Mouse (Mus musculus): ENCODE data around the gene Pnmal2.
A peak's percentile ranks its signal among the peaks of the same experiment; 100 is the strongest.
"Not testable (repeated sequence)": the region's sequence is repeated elsewhere in the genome, so short reads cannot be mapped to it uniquely, and the experiment has no call there.

Pnmal2 gene

DNA sequence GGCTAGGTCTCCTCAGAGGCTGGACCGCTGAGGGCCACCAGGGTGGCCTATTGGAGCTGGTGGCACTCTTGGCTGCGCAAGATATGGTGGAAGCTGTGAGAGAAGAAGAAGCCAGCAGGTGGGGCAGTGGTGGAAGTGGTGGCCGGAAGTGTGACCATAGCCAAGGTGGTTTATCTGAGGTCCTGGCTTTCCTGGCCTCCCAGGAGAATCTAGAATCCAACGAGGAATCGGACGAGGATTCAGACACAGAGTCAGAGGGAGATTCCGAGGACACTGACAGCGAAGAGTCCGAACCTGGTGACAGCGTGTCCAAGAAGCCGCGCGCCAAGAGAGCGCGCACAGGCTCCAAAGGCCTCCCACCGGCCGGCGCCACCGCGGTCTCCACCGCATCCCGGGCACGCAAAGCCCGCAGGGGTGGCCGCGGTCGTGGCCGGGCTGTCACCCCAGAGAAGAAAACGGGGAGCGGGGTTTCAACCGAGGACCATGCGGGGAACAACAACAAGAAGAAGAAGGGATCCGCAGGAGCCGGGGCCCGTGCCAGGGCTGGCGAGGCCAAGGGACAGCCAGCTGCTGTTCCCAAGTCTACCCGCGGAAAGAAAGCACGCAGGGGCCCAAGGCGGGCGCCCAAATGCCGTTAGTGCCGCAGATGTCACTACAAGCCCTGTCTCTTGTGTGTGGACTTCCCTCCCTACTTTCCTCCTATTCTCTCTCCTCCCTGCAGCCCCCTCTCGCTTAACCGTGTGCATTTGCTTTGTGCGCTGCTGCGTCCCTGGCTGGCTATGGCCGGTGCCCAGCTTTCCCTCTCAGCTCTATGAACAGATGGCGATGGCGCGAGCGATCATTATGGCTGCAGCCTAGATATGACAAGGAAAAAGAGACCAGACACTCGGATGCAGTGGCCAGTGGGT lies 2.2 kb downstream of the Pnmal2 start:
- peak; percentile 42 for DNase-seq

DNA sequence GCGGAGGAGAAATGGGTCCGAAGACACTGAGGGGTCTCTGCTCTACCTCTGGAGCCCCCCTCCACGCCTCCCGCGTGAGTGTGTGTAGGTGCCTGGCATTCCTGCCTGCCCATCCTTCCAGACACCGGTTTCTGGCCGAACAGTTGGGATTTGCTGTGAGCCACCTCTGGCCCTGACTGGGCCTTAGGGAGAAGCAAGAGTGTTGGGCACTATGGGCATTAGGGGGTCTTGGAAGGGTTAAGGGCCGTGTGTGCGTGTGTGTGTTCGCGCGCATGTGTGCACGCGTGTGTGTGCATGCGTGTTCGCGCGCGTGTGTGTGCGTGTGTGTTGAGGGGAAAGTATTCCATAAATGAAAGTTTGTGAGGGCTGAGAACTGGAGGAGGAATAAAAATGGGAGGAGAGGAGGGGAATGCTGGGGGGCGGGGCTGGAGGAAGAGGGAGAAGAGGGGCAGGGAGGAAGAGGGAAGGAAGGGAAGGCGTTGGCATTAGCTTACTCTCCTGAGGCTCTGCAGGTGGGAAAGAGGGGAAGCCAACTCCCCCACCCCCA lies 2.9 kb downstream of the Pnmal2 start:
- DNase-seq, result peak; percentile 50

DNA sequence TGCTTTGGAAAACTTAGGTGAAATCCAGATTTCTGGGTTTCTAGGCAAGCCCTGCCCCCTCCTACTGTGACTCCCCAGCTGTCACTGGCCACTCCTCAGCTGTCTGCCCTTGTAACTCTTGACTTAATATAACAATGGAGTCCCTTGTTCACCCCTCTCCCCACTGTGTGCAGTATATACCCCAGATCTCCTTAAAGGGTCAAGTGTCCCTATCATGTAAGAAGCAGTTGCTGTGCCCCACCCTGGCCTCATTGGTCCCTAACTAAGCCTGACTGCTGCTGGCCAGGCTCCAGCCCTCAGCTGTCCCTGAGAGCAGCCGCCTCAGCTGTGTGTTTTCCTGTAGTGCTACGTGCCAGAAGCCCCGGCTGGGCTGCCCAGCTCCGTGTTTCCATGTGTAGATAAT lies 3.5 kb downstream of the Pnmal2 start:
- DNase-seq, result peak; percentile 78

DNA sequence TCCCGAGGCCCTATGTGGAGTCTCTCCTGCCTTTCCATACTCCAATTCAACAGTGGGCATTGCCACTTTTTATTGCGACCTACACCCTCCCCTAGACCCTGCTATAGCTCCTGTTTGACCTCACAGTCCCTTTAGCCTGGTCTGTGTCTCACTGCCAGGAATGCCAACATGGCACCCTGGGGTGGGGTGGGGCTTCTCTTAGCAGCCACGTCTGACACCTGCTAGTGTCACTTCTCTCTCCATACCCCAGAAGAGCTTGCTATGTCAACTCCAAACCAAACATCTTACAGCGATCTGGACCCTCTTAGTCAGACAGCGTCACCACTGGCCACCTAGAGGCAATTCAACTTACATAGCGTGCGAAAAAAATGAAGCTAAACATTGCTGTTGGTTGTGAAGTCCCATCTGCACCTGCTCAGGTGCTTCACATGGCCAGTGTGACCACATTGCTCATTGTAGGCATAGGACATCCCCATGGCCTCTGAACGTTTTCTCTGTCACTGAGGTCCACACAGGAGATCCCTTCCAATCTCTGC lies 4.5 kb downstream of the Pnmal2 start:
- DNase-seq, result no peak

DNA sequence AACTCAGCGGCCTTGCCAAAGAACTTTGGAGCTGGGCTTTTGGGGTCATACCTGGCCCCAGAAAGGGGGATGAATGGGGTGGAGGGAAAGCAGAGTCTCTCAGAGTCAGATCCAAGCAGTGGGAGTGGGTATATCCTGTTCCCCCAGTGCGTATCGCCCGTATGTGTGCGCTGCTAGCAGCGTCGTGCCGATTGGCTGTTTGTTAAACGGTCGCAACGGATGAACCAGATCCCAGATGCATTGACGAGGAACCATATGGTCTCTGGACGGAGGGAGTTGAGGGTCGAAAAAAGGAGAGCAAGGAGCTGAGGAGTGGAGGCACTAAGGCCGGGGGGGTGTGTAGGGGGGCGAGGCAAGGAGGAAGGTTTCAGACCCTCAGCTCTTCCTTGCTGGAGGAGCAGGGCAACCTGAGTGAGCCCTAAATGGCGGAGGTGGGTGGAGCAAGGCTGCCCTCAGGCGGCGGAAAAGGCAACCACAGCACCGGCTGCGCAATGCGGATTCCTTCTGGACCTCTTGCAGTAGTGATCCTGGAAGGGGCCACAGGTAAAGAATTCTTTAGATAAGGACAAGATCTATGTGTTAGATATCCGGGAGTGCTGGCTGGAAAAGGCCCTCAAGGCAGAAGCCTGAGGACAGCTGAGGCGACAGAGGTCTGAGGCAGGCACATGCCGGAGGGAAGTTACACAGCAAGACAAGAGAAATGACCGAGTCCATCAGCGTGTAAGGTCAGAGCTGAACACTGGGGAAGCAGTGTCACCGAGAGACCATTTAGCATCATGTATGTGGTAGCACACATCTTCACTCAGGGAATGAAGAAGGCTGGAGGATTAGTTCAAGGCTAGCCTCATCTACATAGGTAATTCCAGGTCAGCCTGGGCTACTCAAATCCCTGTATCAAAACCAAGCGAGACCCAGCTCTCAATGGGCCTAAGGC lies 5.7 kb downstream of the Pnmal2 start:
- peak; percentile 86 for DNase-seq

DNA sequence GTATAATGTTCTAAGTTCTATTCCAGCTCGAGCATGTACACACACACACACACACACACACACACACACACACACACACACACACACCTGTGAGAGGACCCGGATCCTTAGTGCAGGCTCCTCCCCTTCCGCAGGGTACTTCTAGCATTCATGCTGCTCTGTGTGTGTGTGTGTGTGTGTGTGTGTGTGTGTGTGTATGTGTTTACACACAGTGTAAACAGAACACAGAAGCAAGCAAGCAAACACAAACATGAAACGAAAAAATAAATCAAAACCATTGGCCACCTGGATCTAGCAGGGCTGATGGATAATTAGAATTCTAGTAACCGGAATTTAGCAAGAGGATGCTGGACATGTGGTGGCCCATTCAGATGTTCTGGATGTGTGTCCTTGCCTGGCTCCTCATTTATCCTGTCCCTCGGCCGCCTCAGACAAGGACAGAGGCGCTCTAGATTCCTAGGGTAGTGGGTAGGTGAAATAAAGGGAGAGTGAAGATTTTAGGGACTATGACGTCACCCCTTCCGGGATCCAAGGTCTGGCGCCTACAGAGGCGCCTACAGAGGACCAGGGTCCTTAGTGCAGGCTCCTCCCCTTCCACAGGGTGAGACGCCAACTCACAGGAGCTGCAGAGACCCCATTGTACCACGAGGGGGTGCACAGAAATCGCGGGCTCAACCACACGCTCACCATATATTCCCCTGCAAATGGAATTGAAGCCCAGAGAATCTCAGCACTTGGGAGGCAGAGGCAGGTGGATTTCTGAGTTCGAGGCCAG lies 6.6 kb downstream of the Pnmal2 start:
- peak; percentile 87 for DNase-seq

DNA sequence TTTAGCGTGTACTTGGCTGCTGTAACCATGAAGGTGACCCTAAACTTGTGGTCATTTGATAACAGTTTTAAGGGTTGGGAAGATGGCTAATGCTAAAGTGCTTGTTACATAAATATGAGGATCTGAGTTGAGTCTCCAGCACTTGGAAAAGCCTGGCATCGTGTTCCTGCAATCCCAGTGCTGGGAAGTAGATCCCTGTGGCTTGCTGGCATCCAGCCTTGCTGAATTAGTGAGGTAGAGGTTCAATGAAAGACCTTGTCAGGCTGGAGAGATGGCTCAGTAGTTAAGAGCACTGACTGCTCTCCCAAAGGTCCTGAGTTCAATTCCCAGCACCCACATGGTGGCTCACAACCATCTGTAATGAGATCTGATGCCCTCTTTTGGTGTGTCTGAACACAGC lies 9.3 kb downstream of the Pnmal2 start:
- not testable (repeated sequence) for DNase-seq

DNA sequence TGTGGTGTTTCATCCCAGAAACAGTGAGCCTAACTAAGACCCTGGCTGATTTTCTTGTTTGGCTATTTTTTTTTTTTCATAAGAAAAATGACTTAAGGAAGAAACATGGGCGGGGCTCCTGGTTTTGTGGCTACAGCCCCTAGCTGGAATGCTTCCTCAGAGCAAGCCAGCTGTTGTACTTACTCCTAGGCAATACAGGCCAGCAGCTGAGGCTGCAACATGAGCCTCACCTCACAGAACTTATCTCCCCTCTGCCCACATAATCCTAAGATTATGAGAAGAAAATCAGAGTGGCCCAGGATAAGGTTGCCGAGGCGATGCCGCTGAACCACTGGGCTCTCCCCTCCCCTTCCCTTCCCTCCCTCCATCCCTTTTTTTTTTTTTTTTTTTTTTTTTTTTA lies 11.2 kb downstream of the Pnmal2 start:
- DNase-seq, result no peak

DNA sequence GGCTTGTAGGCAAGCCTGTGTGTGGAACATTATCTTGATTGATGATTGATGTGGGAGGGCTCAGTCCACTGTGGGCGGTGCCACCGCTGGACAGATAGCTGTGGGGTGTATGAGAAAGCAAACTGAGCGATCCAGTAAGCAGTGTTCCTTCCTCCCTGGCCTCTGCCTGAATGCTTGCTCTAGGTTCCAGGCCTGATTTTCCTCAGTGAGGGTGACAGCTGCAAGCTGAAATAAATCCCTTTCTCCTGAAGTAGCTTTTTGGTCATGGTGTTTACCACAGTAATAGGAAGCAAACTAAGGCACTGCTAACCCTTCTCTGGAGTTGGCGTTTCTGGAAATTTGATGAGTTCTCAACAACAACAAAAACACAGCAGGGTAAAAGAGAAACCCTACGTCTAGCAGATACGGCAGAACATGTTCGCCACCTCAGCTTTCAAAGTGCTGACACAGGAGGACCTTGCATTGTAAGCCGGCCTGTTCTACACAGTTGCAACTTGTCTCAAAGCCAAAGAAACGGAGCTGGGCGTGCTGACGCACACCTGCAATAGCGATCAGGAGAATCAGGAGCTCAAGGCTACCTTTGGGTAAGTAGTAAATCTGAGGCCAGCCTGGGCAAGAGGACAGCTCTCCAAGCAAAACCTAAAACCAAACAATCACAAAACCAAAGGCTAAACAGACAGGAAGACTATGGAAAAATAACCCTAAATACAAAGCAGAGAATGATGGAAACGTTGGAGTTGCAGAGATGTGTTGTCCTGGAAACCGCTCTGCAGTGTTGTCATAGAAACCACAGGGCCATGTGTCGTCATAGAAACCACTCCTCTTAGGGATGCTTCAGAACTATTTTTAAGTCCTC lies 12.2 kb downstream of the Pnmal2 start:
- no peak for DNase-seq

DNA sequence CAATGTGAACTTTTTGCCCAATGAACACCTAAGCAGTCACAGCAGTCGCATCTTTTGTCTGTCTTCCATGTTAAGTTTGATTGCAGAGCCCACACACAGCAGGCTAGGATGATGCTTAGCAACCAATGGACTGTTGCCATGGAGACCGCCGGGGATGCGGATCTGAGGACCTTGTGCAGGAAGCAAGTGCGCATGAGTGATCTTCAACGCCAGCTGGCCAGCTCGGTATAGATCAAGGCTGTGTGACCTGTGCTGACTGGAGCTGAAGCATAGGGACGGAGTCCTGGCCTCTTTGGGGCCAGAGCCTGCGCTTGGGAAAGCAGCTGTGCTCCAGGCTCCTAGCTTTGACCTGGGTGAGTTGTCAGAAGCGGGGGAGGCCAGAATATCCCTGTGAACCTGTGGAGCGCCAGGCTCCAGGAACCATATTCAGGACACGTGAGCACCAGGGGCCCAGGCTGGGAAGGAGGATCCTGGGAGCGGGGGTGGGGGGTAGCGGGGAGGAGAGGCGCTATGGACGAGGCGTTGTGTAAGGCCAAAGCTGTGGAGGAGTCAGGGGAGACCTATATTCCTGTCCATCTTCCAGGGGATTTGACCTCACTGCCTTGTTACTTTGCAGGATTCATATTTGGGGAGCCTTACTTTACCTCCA lies 15.2 kb downstream of the Pnmal2 start, which contains the start of gene Pnmal1:
Gene Pnmal1 (plus strand): TSS at position 141 of the 649 bp plus-strand sequence.
- DNase-seq, result peak; percentile 72

DNA sequence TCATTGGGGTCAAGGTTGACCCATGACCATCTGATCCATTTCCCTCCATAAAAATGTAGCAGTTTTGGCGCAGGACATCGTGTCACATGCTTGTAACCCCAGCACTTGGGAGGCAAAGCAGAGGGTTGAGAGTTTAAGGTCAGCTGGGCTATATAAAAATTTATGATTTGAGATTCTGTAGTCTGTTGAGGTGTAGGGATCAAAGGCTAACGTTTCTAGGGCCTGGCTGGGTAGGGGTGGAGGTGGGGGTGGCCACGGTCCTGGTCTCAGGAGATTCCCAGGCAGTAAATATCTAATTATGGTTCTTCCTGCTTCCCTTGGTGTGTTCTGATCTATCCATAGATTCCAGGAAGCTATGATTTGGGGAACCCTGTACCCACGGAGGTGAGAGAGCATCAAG lies 17.2 kb downstream of the Pnmal2 start:
- DNase-seq, result no peak

DNA sequence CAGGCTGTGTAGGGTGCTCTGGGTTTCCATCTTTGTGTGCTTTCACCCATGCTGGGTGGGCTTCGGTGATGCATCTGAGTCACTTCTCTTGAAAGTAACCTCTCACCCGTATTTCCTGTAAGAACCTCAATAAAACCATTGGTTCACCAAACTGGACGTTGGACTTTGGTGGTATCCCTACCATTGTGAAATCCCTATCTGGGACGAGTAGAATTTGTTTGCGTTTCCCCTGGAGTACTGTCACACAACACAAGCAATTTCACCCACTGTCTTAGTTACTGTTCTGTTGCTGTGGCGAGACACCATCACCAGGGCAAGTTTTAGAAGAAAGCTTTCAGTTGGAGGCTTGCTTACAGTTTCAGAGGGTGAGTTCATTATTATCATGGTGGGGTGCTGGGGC lies 23.9 kb downstream of the Pnmal2 start:
- no peak for DNase-seq

DNA sequence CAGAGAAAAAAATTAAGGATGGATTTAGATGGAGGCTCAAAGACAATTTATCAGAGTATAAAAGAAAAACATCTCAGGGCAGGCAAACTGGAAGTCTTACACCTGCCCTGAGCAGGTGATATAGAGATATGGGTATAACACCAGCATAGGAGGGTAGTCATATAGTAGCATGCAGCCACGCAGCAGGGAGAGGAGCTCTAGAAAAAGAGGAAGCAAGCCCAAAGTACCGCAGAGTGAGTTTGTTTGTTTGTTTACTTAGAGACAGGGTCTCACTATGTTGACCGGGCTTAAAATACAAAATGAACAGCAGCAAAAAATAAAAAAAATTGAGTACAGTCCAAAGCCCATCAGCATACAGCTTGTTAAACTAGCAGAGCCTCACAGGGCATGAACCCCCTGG lies 26.7 kb downstream of the Pnmal2 start:
- DNase-seq, result no peak

DNA sequence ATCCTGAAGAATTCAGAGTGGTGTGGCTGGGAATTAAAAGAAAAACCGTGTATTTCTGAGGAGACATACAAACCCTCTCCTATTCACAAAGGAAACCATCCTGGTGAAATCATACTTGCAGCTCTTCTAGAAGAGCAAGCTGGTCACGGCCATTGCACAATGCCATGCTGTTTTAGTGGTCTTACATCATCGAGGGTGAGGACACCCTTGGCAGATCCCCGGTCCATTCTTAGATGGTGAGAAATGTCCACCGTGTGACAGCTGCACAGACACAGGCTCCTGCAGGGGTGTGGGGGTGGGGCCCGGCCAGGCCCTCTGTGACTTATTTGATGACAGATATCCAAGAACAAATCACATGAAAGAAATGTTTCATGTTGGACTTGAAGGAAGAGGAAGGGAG lies 29.5 kb downstream of the Pnmal2 start:
- no peak for DNase-seq

DNA sequence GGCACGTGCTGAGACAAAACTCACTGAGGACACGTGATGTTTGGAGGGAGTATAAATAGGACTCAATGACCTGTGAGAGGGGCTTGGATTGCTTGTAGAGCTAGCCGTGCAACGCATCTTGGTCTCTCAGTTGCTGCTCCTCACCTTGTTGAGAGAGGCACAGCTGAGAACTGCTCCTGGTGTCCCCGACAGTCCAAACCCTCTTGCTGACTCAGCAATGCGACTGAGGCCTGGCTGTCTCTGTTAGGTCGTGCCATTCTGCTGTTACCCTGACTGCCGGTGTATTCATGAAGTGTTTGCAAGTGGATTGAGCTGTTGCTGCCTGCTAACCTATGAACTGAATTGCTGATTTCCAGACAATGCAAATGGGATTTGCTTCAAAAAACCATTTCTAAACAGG lies 31.8 kb downstream of the Pnmal2 start:
- DNase-seq, result no peak

DNA sequence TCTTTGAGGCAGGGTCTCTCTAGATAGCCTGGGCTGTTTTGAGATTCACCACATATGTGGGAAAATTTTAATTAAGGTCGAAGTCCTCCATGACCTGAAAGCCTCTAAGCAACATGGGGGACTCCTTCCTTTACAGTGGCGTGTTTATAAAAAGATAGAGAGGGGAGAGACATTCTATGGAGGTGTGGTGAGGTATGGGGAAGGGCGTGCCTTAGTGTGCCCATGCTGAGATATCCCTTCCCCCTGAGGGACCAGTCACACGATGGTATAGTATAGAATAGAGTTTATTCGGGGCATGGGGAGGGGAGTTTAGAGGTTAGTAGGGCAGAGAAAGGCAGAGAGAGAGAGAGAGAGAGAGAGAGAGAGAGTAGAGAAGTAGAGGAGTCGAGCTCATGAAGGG lies 33.7 kb downstream of the Pnmal2 start:
- no peak for DNase-seq

DNA sequence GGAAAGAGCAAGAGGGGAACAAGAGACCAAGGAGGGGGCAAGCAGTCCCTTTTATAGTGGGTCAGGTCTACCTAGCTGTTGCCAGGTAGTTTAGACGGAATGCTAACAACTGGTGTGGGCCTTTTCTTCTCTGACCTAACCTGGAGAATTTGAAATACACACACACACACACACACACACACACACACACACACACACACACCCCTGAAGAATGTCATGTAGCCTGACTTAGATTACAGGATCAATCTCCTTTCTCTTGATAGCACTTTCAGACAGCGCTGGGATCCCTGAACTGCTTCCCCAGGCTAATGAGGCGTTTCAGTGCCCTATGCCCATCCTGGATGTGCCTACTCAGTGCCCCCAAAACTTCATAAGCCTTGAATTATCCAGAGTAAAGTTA lies 34.1 kb downstream of the Pnmal2 start:
- no peak for DNase-seq

DNA sequence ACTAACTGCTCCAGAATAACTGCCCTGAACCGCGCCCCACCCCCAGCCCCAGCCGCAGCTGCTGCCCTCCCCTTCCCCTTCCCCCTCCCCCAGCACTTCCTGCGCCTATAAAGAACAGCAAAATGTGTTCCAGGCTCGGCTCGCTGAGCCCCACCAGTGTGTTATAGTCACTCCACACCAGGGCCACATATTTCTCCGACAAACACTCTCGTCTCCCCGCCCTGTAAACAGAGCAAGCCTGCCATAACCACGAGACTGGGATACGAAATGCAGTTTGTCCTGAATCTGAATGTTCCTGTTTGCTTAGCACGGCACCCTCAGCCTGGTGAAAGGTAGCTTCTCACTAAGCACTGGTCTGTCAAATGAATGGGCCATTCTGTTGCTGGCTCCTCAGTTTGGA lies 35.9 kb downstream of the Pnmal2 start:
- DNase-seq, result peak; percentile 76

DNA sequence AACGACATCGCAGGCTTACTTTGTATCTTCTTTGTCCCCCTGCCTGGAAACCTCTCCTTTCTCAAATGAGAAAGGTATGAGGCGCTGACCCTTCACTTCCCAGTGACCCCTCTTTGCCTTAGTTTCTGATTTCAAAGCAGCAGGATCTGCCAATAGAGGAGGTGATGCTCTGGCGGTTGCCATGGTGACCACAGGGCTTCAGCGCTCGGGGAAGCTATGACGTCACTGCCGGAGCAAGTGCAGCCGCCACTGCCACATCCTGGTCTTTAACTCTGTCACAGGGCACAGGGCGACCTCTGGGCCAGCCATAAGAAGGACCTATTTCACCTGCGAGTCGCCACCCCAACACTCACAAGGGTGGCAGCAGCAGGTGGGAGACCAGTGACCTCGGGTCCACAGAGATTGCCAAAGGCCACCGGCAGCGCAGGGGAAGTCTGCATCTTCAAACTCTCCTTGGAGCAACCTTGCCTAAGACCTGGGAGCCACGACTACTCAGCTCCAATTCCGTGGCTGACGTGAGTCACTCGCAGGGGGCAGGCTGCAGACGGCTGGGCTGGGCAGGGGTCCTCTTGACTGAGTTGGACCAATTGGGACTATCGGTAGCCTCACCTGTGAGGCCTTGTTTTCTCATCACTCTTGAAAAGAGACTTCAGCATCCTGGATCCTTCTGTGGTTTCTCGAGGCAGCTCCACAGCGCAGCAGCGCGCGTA lies 38.5 kb downstream of the Pnmal2 start, which contains the start of gene Gm42372:
Gene Gm42372 (plus strand): TSS at position 228 of the 710 bp plus-strand sequence.
- DNase-seq, result peak; percentile 65

Data from kidney, postnatal 10 days (tissue).